Mouse (Mus musculus) T-cell, adult 2 months (primary cell): ENCODE data around the gene Hace1.

Source experiments
- DNase-seq: peaks from one replicate; pipeline ENCODE4 v3.0.0; 2022; ENCODE audit warnings: low spot score

Hace1 gene

GRCm38 (mm10) chr10:45698930-45699329 lies 121.3 kb downstream of the Hace1 start:
- no peak for DNase-seq

- no peak for DNase-seq
These were observed 129.2 kb downstream of the Hace1 start for GRCm38 (mm10) chr10:45706849-45707248.

DNA sequence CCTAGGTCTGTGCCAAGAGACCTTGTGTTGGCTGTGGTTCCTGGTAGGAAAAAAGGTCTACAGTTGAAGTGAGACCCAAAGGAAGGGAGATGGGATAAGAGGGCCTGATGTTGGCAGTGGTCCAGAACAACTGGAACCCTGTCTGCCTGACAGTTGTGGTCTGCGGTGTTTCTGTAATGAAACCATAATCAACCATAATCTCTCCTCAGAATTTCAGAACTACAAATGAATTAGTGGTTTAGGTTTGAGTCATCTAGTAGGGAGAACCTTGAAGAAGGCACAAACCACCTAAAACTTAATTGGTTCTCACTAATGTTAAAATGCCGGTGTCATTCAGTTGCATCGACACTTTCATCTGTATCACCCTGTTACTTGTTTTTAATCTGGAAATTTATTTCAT lies 133.2 kb downstream of the Hace1 start:
- no peak for DNase-seq

DNA sequence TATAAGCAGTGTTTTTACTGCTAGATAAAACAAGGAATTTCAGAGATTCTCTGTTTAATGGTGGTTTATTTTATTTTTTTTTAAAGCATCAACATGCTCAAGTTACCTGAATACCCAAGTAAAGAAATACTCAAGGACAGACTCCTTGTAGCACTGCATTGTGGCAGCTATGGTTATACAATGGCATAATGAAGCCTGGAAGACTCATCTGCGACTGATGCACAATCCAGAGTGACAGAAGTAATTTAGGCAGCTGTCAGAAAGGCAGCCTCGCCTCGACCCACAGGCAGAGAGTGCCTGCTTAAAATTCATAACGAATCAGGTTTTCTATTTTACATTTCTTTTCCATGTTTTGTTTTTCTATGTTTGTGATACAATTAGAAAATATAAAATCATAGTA lies 133.7 kb downstream of the Hace1 start:
- no peak for DNase-seq
